Mouse (Mus musculus) ZHBTc4 (cell line): ENCODE measurements at regions not wholly inside any gene's neighbourhood (a gene's known extent, or its start where the extent isn't known, plus 50 kb on each side); places are given as distances from the start of the nearest gene placed in this dataset.
A peak's percentile ranks its signal among the peaks of the same experiment; 100 is the strongest.
"Not testable (repeated sequence)": the region's sequence is repeated elsewhere in the genome, so short reads cannot be mapped to it uniquely, and the experiment has no call there.

ENCODE experiments used
- DNase-seq: peaks from one replicate; pipeline ENCODE4 v3.0.0-alpha.2; 2011; ENCODE audit warnings: low read depth, low spot score

DNA sequence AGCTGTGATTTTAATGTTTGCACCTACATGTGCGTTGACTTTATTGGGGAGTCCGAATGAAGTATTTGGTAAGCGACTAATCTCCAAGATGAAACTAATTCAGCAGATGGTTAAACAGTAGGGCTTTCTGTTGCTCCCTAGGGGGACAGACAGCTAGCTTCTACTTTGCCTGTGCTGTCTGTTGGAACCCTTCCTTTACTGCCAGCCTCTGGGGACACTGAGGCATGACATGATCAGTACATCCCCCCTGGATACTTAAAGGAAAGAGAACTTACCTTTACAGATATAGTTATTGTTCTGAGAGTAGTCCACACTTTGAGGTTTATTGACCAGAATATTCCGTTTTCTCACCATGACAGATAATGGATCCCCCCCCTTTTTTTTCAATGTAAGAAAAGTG is 289.8 kb upstream of the Ift57 start:
- no peak for DNase-seq

DNA sequence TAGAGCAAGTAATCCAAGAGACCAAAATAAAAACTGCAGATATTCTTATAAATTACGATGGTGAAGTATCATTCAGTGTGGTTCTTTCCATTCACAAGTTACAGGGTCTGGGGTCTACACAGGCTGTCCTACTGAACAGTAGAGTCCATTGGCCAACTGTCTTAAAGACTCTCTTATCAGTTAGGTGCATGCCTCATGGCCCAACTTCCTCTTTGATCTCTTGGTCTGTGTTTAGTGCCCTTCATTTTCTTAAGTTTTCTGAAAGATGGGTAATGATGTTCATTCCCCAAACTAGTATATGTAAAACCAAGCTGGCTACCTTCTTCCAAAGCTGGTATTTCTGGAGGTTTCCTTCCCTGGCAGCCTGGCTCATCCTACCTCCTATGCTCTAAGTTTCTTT is 268.7 kb upstream of the Ift57 start:
- no peak for DNase-seq

DNA sequence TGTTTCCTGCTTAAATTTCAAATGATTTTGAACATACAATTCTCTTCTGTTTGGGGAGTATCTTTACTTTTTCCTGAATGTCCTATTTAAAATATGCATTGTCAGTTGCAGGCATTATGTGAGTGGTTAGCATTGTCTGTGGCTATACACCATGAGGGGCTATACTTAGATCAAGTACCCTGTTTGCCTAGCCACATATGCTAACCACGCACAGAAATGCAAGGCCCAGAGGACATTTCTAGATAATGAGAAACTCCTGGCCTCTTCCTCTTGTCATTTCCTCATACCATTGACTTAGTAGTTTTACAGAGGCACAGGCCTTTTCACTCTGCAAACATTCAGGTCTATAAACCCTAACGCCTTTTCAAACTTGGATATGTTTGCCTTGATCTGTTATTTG is 267.1 kb upstream of the Ift57 start:
- no peak for DNase-seq

DNA sequence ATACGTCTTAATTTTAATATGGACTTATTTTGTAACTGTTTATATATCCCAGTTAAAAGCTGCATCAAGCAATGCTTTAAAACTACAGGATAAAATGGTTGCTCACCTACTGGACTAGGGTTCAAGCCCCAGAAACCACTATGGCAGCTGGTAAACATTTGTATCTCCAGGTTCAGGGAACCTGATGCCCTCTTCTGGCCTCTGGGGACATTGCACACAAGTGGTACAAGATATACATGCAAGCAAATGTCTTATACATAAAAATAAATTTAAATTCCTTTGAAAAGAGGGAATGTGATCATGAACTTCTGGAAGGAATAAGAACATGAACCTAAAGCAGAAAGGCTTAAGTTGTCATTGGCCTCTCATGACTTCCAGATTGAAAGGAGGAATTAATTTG is 257.8 kb upstream of the Ift57 start:
- DNase-seq = peak; percentile 58

DNA sequence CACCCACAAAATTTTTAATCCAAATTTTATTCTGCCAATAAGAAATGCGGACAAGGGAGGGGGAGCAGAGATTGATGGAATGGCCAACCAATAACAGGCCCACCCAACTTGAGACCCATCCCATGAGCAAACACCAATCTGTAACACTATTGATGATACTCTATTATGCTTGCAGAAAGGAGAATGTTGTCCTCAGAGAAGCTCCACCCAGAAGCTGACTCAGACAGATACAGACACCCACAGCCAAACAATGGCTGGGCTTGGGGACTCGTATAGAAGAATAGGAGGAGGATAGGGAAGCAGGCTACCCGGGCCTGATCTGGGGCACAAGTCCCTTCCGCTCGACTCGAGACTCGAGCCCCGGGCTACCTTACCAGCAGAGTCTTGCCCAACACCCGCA is 251.7 kb upstream of the Ift57 start:
- DNase-seq = peak; percentile 59

DNA sequence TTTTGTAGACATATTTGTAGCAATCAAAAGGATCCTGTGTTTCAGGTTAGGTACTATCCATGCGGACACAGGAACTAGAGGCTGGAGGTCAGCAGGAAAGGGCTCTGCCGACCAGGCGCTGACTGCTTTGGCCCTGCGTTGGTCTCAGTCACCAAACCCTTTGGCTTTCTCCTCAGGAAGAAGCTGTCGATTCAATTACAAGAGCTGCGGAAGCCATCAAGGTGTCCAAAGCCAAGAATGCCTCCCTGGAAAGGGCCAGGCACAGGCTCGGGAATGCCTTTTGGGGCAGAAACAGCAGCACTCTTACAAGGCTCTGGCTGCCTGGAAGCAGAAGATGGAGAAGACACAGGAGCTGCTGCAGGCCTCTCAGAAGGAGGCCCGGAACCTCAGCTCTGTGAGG is 205.2 kb upstream of the Ift57 start:
- no peak for DNase-seq

DNA sequence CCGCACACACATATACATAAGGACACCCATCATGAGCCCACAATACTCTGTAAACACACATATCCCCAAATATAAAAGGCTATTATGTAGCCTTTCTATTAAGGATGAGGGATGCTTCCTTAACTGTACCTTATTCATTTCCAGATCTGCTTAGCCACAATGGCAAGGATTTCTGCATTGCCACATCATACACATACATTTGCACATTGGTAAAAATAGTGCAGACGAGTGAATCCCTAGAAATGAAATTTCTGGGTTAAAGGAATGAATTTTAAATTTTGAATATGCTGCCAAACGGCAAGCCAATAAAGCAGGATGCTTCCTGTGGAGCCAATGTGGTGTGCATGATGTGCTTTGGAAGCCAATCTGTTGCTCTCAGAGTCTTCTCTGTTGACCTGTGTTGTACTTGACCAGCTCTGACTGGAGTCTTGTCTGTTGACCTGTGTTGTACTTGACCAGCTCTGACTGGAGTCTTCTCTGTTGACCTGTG is 201.5 kb upstream of the Ift57 start:
- no peak for DNase-seq

DNA sequence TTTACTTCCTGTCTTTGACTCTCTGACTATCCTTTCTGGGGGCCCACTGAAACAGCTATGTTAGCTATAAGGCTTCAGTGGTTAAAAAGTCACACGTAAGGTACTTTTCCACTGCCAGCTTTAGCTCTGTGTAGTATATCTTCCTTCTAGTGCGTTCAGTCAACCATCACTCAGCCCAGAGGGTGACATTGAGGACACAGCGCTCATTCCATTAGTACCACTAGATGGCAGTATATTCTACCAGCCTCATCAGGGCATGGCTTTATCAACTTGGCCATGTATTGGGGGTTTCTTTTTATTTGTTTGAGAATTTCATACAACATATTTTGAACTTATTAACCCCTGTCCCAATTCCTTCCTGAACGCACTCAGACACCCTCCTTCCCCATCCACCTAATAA is 198.2 kb upstream of the Ift57 start:
- peak; percentile 48 for DNase-seq

DNA sequence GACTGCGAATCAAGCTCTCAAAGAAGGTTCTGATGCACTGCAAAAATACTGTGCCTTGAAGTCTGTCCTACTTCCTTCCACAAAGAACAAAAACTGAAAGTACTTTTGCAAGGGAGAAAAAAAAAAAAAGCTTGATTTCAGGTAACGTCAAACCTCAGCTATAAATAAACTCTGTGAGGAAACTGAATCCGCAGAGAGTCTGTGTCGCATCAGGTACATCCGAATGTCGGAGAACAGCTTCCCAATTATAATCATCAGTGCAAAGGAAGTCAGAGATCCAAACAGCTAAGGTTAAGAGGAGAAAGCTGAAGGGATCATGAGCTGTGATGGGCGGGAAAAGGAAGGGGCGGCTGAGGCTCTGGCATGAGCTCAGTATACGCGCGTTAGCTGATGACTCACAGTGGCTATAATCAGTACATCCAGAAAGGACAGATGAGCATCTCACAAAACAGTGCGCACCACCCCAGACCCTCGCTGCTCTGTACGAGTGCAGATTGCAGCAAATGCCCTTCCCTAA is 195.1 kb upstream of the Ift57 start:
- DNase-seq = peak; percentile 7

DNA sequence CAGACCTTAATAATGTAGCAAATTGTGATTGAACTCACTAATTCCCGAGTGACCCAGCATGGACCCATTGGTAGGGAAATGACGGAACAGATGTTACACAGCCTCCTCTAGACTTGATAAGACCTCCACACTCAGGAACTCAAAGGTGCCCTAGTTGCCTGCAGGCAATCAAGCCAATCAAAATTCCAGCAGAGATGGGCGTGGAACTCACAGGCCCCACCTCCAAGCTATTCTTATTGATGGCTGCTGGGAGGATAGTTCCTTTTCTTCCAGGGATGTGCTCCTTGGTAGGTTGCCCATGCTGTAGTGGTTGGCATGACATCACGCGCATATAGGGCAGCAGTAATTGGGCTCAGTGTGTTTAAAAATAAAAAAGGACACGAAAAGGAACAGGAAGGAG is 194.4 kb upstream of the Ift57 start:
- DNase-seq = peak; percentile 52

DNA sequence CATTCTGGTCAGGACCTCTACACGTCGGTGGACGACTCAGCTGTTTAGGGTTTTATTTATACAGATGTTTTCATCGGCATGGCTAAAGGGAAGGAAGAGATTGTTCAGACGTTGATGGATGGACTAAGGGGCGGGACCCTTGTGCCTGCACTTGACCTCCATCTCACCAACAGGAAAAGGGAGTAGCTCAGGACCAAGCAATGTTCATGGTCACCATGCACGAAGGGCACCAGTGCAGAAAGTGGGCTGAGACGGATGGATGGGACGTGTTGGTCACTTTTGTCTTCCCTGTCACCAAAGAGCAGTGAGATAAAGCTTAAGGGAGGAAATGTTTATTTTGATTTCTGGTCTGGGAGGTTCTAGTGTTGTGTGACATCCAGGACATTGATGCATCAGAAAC is 193.8 kb upstream of the Ift57 start:
- DNase-seq = no peak

DNA sequence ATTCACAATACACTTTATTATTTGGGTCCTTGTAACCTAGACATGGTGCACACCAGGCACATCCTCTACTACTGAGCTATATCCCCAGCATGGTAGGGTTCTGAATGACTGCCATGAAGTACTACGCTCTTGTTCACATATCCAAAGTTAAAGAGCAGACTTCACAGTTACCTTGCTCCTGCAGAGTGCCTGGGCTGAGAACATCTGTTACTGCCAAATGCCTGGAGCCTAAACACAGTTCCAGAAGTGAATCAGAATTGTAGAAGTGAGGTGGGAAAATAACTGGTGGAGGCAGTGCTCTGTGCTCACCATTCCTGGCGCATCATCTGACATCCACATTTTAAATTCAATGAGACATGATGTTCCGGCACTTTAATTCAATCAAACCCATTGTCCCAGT is 180.2 kb upstream of the Ift57 start:
- DNase-seq = no peak

DNA sequence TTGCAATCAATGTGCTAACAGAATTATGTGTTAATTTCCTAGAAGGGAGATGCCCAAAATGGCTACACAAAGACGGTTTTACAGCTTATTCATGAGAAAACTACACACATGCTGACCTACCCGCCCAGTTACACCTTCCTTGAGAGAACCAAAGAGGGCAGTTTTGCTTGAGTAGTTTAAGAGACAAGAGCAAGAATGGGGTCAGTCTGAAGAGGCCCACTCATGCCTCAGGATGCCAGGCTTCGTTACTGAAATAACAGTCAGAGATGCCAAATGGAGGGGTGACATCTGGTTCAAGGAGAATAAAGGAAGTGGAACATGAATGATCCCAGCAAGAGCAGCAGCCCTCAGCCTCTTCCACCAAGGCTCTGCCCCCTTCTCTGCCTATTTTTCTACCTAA is 178.6 kb upstream of the Ift57 start:
- no peak for DNase-seq

DNA sequence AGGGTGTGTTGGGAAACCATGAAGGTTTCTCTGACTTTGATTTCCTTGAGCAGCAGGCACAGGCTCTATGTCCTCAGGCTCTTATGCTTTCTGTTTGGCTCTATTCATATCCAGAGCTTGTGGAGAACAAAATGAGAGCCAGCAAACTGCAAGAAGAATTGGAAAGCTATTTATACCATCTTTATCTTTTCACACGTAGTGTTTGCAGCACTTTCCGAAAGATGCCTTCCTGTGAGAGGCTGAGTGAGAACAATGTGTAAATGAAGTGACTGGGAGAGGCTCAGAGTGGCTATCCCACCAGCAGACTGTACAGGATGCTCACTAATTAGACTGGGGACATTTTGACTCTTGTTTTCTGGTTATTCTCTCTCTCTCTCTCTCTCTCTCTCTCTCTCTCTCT is 177.3 kb upstream of the Ift57 start:
- DNase-seq = no peak

DNA sequence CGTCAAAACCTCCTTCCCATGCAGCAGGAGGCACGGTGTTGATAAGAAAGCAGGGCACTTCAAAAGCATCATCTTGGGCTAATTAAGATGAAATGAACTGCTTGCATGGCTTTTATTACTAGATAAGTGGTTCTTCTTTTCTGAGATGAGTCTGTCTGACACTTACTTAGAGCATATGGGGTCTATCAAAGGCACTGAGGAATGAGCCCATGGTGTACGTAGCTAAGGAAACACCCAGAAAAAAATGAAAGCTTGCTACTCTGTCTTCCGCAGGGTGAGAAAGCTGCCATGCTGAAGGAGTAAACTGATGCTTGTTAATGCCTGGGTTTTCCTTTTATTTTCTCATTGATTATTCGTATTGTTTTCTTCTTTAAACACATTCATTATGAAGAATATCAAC is 176.5 kb upstream of the Ift57 start:
- DNase-seq = no peak

DNA sequence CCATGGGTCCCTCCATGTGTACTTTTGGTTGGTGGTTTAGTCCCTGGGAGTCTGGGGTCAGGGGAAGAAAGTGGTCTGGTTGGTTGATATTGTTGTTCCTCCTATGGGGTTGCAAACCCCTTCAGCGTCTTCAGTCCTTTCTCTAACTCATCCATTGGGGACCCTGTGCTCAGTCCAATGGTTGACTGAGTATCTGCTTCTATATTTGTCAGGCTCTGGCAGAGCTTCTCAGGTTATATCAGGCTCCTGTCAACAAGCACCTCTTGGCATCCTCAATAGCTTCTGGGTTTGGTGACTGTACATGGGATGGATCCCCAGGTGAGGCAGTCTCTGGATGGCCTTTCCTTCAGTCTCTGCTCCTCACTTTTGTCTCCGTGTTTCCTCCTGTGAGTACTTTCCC is 170.4 kb upstream of the Ift57 start:
- DNase-seq = not testable (repeated sequence)

DNA sequence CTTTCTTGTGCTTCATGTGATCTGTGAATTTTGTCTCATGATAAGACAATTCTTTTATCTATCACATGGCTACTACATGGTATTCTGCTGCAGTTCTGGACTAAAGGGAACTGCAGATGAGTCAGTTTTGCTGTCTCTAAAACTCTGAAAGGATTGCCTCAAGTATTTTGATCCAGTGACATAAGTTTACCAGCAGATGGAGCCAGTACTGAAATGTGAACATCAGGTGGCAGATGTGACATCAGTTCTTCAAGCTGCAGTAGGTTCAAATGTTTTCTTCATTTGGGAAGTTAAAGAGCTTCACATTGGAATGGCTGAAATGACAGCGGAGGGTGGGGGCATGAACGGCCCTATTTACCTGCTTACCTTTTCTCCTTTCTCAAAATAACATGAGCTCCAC is 170.0 kb upstream of the Ift57 start:
- peak; percentile 44 for DNase-seq

DNA sequence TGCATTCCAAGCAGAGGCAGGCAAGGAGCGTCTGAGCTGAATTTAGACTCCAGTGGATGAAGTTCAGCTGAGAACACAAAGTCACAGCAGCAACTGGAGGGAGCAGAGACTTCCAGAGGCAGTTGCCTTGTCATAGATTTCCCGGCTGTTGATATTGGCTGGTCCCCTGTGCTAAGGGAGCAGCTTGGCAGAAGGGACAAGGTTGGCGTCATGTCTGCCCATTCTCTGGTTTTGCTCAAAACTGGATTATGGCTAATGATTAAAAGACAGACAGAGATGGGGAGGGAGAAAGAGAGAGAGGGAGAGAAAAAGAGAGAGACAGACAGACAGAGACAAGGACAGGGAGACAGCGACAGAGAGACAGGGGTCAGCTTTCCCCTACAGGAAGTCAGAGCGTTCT is 169.0 kb upstream of the Ift57 start:
- no peak for DNase-seq

DNA sequence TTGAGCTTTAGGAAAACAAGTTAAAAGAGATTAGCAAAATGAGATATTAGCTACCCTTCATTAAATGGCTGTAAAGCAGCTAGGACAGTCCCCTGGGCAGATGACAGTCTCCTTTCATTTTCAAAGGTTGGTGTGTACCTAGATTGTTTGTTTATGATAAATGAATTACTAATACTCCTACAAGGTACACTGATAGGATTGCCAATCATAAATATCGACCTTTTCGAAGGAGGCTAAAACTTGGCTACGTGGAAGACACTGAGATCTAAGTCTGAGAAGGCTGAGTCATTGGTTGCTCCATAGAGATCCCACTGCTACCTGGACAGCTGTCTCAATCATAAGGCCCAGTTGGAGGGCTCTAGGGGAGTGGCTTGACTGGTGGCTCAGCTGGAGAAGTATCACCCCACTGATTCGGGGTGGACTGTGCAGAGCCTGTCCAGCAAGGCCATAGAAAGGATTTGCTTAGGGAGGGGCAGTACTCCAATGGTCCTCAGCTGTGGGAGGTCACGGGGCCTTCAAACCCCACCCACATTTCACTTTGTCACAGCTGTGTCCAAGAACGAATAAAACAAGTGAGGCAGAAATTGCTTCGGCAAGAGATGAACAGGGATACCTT is 166.9 kb upstream of the Ift57 start:
- no peak for DNase-seq

DNA sequence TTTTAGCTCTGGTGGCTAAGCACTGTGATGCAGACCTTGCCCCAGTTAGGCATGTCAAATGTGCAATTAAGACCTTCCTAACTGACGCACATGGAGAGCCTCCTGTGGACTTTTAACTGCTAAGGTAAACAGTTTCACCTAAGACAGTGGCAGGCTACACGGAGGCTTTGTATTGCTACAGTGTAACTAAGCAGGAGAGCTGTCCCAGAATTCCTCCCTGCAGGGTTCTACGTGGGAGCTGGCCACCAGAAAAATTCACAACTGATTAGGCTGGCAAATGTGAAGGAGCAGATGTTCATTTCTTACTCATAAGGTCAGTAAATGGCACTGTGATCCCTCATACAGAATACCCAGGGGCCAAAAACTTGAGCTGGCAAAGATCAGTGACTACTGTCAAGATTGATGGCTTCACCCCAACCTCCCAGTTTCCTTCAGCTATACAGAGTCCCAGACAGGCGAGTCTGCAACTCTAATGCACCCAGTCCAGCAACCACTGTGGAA is 165.5 kb upstream of the Ift57 start:
- DNase-seq = no peak

DNA sequence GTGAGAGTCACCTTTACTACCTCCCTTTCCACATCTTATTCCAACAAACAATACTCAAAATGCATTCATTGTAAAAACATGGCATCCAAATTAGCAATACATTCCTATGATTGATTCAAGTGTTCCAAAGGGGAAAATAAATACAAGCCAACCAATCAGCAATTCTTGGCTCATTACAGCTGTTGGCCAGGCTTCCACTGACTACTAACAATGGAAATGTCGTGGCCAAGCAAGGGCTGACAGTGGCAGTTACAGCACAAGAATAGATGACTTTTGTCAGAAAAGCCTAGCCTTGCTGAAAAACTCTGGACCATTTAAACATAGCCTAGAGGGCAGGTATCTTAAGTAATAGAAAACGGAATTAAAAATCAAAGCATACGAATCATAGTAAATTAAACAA is 148.8 kb upstream of the Ift57 start:
- DNase-seq = no peak

DNA sequence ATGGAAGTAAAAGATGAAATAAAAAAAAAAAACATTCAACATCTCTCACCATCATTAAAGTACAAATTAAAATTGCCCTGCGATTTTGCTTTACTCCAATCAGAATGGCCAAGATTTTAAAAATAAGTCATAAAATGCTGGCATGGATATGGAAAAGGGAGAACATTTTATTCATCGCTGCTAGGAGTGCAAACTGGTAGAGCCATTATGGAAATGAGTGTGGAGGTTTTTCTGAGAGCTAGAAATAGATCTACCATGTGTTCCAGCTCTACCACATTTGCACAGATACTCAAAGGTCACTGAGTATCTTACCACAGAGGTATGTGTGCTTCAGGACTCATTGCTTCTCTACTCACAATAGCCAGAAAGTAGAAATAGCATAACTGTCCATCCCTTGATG is 129.0 kb upstream of the Ift57 start:
- no peak for DNase-seq

DNA sequence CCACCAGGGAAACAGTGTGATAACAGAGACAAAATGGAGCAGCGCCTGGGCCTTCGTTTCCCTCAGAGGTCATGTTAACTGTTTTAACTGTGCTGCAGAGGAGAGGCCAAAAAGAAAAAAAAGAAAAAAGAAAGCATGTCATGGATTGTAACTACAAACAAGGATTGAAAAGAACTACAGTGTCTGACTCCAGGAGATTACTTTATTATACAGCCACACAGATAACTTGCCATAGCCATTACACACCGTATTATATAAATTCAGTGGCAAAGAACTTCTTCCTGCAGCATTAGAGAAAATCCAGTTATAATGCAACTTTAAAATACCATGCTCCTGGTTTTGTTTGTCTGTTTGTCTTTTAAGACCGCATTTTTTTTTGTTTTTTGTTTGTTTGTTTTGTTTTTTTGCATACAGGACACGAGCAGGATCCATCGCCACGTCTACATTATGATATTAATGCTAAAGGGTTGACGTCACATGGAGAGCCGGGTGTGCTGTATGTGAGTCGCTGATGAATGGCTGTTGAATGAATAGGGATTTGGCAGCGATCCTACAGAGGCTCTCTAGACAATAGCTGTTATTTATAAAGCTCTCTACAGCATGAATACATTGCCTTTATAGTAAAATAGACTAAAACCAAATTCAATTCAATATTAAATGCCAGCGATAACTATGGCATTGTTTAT is 126.4 kb upstream of the Ift57 start:
- no peak for DNase-seq
